11 mouse cellular contexts compared by ENCODE assay signal in the genomic region with DNA sequence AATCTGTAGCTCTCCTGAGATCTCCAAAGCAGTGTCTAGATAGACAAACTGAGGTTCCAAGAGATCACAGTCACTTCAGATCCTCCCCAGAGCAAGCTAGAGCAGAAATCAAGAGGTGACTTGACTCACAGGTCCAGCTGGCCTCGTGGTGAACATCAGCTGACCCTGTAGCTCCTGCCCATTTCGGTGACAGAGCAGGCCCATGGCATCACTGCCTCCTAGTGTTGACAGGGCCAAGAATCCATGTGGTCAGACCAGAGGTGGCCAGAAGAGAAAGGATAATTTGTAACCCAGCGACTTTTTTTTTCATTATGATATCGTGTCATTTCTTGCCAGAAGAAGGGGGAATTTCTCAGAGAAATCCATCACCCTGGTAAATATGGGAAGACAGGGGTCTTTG. TPM values are rescaled to one million over a fixed set of nuclear protein-coding genes. Genes with fewer than 3 reads are reported as not detected.
DNase-seq lines count a peak whose midpoint lies in the region; ATAC-seq and TF ChIP-seq lines count a peak whose summit lies in the region.
"Had no signal": no experiment of that assay in that cellular context is flagged by ENCODE, and none has a peak within 500 bp of the region (broad histone marks: within the 10 kb centered on the region; RNA-seq: fewer than 3 reads in every experiment).

No protein-coding gene starts in this region.

- no peak overlapping the region for H3K4me2 ChIP-seq in heart, postnatal 0 days (ENCODE audit: low read depth, low read length)
- no peak overlapping the region for H3K4me2 ChIP-seq in stomach, postnatal 0 days (replicated peaks; ENCODE audit: low read depth)

- TF ChIP-seq EP300 in heart, postnatal 0 days (IDR thresholded peaks at IDR 0.05; ENCODE audit: low read depth), result no peak
- TF ChIP-seq EP300 in stomach, postnatal 0 days (optimal IDR thresholded peaks at IDR 0.05), result no peak

- TF ChIP-seq CTCF in heart, postnatal 0 days (IDR thresholded peaks at IDR 0.05; ENCODE audit: low read depth), result peak; percentile 55
- TF ChIP-seq CTCF in embryonic fibroblast, embryonic 13.5 days (IDR thresholded peaks at IDR 0.05; ENCODE audit: borderline replicate concordance, insufficient read depth, low read length), result peak; percentile 22; the same call in 1 of the 2 replicates
- peak; percentile 66 for TF ChIP-seq CTCF in stomach, postnatal 0 days (IDR thresholded peaks at IDR 0.05; ENCODE audit: low read depth)

- H3K9me3 ChIP-seq in heart, postnatal 0 days (replicated peaks; ENCODE audit: control insufficient read depth, low read length), result no peaks in the 10 kb centered on the region
- H3K9me3 ChIP-seq in stomach, postnatal 0 days (ENCODE audit: control insufficient read depth, low read length), result no peaks in the 10 kb centered on the region
- H3K9me3 ChIP-seq: G1E had no signal

- H3K27ac ChIP-seq in heart, postnatal 0 days (ENCODE audit: low read depth), result 0 out of 2 replicates have a peak overlapping the region, but pooled peaks have one; percentile 54
- no peak overlapping the region for H3K27ac ChIP-seq in embryonic fibroblast, embryonic 13.5 days (ENCODE audit: insufficient read depth, low read length)
- no peak overlapping the region for H3K27ac ChIP-seq in stomach, postnatal 0 days (replicated peaks)

- H3K9ac ChIP-seq in heart, postnatal 0 days (replicated peaks; ENCODE audit: low read depth, low read length), result no peak overlapping the region
- no peak overlapping the region for H3K9ac ChIP-seq in stomach, postnatal 0 days (ENCODE audit: low read length)

- TF ChIP-seq POLR2A in embryonic fibroblast, embryonic 13.5 days (IDR thresholded peaks at IDR 0.05; ENCODE audit: low read depth, low read length), result no peak

- H3K4me1 ChIP-seq in heart, postnatal 0 days (ENCODE audit: control insufficient read depth, insufficient read depth), result 0 out of 2 replicates have a peak, but pooled peaks cover 3% of the 10 kb centered on the region
- H3K4me1 ChIP-seq in embryonic fibroblast, embryonic 13.5 days (ENCODE audit: control insufficient read depth, insufficient read depth, low read length), result 0 out of 2 replicates have a peak, but pooled peaks cover 3% of the 10 kb centered on the region
- H3K4me1 ChIP-seq in stomach, postnatal 0 days (replicated peaks; ENCODE audit: control insufficient read depth, insufficient read depth), result no peaks in the 10 kb centered on the region

- no peaks in the 10 kb centered on the region for H3K36me3 ChIP-seq in heart, postnatal 0 days (replicated peaks; ENCODE audit: control insufficient read depth, insufficient read depth, low read length)
- H3K36me3 ChIP-seq in stomach, postnatal 0 days (ENCODE audit: control insufficient read depth, insufficient read depth, low read length), result no peaks in the 10 kb centered on the region
- H3K36me3 ChIP-seq: G1E had no signal

- 40% methylated on average over 4 of the region's 4 CpGs for WGBS in heart, postnatal 0 days
- WGBS in stomach, postnatal 0 days, result 57% methylated on average over 4 of the region's 4 CpGs

- H3K4me3 ChIP-seq in heart, postnatal 0 days (ENCODE audit: low read depth, low read length), result no peak overlapping the region
- no peak overlapping the region for H3K4me3 ChIP-seq in embryonic fibroblast, embryonic 13.5 days (ENCODE audit: insufficient read depth, low read length)
- H3K4me3 ChIP-seq in stomach, postnatal 0 days (ENCODE audit: low read depth, low read length), result no peak overlapping the region

- peak; percentile 69 for ATAC-seq in heart, postnatal 0 days (ENCODE audit: insufficient read depth, low read depth)
- ATAC-seq in stomach, postnatal 0 days (ENCODE audit: low FRiP score, low TSS enrichment), result no peak; the same call in 1 of the 2 replicates

- DNase-seq in heart, postnatal 0 days (ENCODE audit: low spot score), result peak; percentile 8
- DNase-seq in heart, adult 9 months (ENCODE audit: low spot score in 2 of 2), result no peak
- peak; percentile 16 for DNase-seq in lung, postnatal 36 days
- no peak for DNase-seq in lung, postnatal 25 days (ENCODE audit: low spot score)
- peak; percentile 33 for DNase-seq in stomach, postnatal 0 days (ENCODE audit: low spot score)
- DNase-seq in layer of hippocampus, adult 18-20 months (ENCODE audit: low spot score in 2 of 2), result no peak
- DNase-seq: adrenal gland, adult 8-10 months; cerebellum, adult 8-10 months had no signal

- H3K27me3 ChIP-seq in heart, postnatal 0 days (ENCODE audit: control insufficient read depth, insufficient read depth, low read length), result no peaks in the 10 kb centered on the region
- H3K27me3 ChIP-seq in stomach, postnatal 0 days (ENCODE audit: control insufficient read depth, insufficient read depth, low read length), result no peaks in the 10 kb centered on the region

RNA-seq across cellular contexts. Expression of gene Bcl2l14, which starts 30.2 kb away (rescaled TPM):
- total RNA-seq in heart, postnatal 0 days (2014; rRNA removed; ENCODE audit: low replicate concordance), result 0.69 TPM in 1 of 2 replicates, not detected in the other
- polyA plus RNA-seq in heart, postnatal 0 days (2015; fragmentation: Nextera tagmentation; extraction: Ambion mirVana), result 0.22 TPM in 1 of 2 replicates, not detected in the other
- polyA plus RNA-seq in embryonic fibroblast, embryonic 13.5 days (2011; ENCODE audit: insufficient read length, low read depth, missing spikeins), result not detected in 2 replicates
- 27.4 and 29.6 TPM in 2 replicates for polyA plus RNA-seq in stomach, postnatal 0 days (2015; fragmentation: Nextera tagmentation; extraction: Ambion mirVana)
- not detected for total RNA-seq in layer of hippocampus, adult 18-20 months (2021)
- total RNA-seq: heart, postnatal 36 days had no signal
- polyA plus RNA-seq: G1E had no signal

Comparison
In these comparisons a context has a peak if more than half of its experiments do, and no peak if none do; other contexts are left out.
1. DNase-seq: peak in heart, postnatal 0 days (single experiment), lung, postnatal 36 days (single experiment) and stomach, postnatal 0 days (single experiment); none in heart, adult 9 months (0 of 2), lung, postnatal 25 days (single experiment) and layer of hippocampus, adult 18-20 months (0 of 2).
2. RNA of gene Bcl2l14, which starts 30.2 kb away (polyA plus RNA-seq): 27.4 to 29.6 TPM in stomach, postnatal 0 days; 0.22 TPM in heart, postnatal 0 days and not detected in embryonic fibroblast, embryonic 13.5 days; every median in the first group is over 10 times any median in the second.
3. Peak in every context shown above with its lines, with median percentiles within 50 percentile points of each other: CTCF ChIP-seq.